Mouse (Mus musculus): Measurements from ENCODE around the gene Mcrip1. TPM values are rescaled to one million over a fixed set of nuclear protein-coding genes. Genes with fewer than 3 reads are reported as not detected.
"Not testable (repeated sequence)": the region's sequence is repeated elsewhere in the genome, so short reads cannot be mapped to it uniquely, and the experiment has no call there.

Gene Mcrip1
- polyA plus RNA-seq (2014; fragmentation: Nextera tagmentation; extraction: Ambion mirVana), result 226 and 229 TPM in 2 replicates

DNA sequence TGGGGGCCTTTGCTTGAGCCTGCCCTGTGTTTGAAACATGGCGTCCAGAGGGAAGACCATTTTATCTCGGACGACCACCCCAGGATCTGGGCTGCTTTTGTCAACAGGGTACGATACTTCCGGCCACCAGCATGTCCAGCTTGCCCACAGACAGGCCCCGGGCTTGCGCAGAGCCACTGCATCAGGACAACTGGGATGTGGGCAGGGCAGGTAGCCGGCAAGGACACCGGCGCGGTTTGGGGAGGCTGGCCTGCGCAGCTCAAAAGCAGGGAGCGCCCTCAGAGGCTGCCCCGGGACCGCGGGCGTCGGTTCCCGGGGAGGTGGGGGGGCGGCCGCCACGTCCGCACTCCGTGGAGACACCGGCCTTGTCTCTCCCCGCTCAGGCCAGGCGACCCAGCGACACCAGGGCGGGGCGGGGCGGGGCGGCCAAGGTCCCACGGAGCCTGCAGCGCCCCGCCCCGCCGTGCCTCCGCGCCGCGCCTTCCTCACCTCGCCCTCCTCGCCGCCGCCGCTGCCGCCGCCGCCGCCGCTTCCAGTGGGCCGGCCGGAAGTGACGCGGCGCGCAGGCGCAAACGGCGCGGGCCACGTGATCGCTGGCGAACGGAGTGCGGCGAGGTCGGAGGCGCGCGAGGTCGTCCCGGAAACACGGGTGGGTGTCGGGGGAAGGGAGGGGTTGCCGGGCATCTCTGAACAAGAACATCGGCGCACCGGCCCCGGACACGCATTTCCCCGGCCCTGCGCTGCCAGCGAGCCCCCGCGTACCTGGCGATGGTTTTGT is at the start of gene Mcrip1:
TSS of gene Mcrip1 (minus strand) at position 560 of the 778 bp plus-strand sequence.
- Histone ChIP-seq H3K27ac (ENCODE audit: low read depth) (peak within 1 kb of the TSS; percentile 96), H3K9ac (peak within 1 kb of the TSS; percentile 95), H3K4me3 (ENCODE audit: low read depth, low read length) (peak within 1 kb of the TSS; percentile 98), H3K36me3 (ENCODE audit: insufficient read depth) (peaks cover 19% of the 10 kb centered on the region), H3K4me1 (ENCODE audit: insufficient read depth) (peaks cover 14% of the 10 kb centered on the region), H3K9me3 (ENCODE audit: low read depth, low read length) (no peaks in the 10 kb centered on the region), H3K4me2 (peak within 1 kb of the TSS; percentile 96), H3K27me3 (ENCODE audit: insufficient read depth, low read length) (no peaks in the 10 kb centered on the region)
- TF ChIP-seq CTCF (IDR thresholded peaks at IDR 0.05; ENCODE audit: low read depth), result no peak
- WGBS, result under 1% methylated on average over 73 of the region's 87 CpGs
- ATAC-seq (ENCODE audit: insufficient read depth) (peak; percentile 85), DNase-seq (peak; percentile 96)

DNA sequence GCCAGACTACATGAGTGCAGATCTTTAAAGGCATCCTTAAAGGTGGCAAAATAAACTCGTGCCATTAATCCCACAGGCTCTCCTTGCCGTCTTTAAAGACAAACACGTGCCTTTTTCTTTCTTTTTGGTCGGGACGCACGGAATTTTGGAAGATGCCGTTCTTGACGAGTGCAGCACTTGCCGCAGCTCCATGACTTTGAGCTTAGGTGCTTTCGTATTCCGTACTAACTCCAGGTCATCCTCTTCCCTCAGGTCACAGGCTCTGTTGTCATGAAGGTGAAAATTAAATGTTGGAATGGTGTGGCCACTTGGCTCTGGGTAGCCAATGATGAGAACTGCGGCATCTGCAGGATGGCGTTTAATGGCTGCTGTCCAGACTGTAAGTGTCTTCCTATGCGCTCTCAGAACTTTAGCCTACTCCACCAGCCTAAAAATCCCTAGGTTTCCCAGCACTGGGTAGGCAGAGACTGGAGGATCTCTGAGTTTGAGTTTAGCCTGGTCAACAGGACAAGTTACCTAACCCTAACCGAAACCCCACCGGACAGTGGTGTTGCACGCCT is 49.5 kb upstream of the Mcrip1 start:
- TF ChIP-seq CTCF (IDR thresholded peaks at IDR 0.05; ENCODE audit: low read depth), result no peak
- Histone ChIP-seq H3K4me3 (ENCODE audit: low read depth, low read length) (peak overlapping the region; percentile 99), H3K4me2 (peak overlapping the region; percentile 93), H3K4me1 (ENCODE audit: insufficient read depth) (peaks cover 11% of the 10 kb centered on the region), H3K27ac (ENCODE audit: low read depth) (peak overlapping the region; percentile 92), H3K36me3 (ENCODE audit: insufficient read depth) (peaks cover 68% of the 10 kb centered on the region), H3K9me3 (ENCODE audit: low read depth, low read length) (no peaks in the 10 kb centered on the region), H3K27me3 (ENCODE audit: insufficient read depth, low read length) (no peaks in the 10 kb centered on the region), H3K9ac (peak overlapping the region; percentile 100)
- peak; percentile 15 for DNase-seq
- ATAC-seq (ENCODE audit: insufficient read depth), result no peak
- WGBS, result 40% methylated on average over 17 of the region's 17 CpGs

DNA sequence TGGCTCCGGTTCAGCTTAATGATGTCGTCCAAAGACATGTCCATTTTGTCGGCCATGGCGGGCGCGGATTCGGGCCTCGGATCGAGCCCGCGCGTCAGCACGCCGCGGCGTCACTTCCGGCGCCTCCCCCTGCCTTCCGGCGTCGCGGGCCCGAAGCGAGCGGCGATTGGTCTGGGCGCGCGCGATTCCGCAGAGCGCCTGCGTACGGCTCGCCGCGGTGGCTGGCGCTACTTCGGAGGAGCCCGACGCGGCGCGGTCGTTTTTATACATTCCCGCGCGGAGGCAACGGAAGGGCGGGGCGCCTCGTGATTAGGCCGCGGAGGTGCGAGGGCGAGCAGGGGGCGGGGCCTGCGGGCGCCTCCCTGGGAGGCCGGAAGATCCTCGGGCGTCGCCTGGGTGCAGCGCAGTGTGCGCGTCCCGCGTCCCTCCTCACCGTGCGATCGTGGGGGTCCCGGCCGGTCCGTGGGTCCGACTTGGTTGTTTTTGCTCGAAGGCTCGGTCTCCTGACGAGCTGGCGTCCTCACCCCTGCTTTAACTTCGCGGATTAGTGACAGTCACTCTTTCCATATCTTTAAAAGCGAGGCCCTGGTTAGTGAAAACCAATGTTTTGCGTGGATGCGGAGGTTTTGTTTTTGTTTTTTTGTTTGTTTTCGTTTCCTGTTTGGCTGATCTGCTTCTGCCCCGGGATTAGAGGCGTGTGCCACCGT is 48.9 kb upstream of the Mcrip1 start, which contains the start of the genes Alyref and Anapc11:
TSS of gene Alyref (minus strand) at position 83 of the 707 bp plus-strand sequence.
TSS of gene Anapc11 (plus strand) at position 139 of the 707 bp plus-strand sequence.
- H3K9me3 ChIP-seq (ENCODE audit: low read depth, low read length), result no peaks in the 10 kb centered on the region
- H3K4me3 ChIP-seq (ENCODE audit: low read depth, low read length), result peak within 1 kb of the TSS; percentile 99
- whole genome bisulfite sequencing, result under 1% methylated on average over 87 of the region's 88 CpGs
- H3K36me3 ChIP-seq (ENCODE audit: insufficient read depth), result peaks cover 68% of the 10 kb centered on the region
- DNase-seq (peak; percentile 99), ATAC-seq (ENCODE audit: insufficient read depth) (peak; percentile 98)
- no peak for TF ChIP-seq CTCF (IDR thresholded peaks at IDR 0.05; ENCODE audit: low read depth)
- H3K4me2 ChIP-seq, result peak within 1 kb of the TSS; percentile 93
- H3K9ac ChIP-seq, result peak within 1 kb of the TSS; percentile 100
- no peaks in the 10 kb centered on the region for H3K27me3 ChIP-seq (ENCODE audit: insufficient read depth, low read length)
- H3K4me1 ChIP-seq (ENCODE audit: insufficient read depth), result peaks cover 11% of the 10 kb centered on the region
- peak within 1 kb of the TSS; percentile 92 for H3K27ac ChIP-seq (ENCODE audit: low read depth)

DNA sequence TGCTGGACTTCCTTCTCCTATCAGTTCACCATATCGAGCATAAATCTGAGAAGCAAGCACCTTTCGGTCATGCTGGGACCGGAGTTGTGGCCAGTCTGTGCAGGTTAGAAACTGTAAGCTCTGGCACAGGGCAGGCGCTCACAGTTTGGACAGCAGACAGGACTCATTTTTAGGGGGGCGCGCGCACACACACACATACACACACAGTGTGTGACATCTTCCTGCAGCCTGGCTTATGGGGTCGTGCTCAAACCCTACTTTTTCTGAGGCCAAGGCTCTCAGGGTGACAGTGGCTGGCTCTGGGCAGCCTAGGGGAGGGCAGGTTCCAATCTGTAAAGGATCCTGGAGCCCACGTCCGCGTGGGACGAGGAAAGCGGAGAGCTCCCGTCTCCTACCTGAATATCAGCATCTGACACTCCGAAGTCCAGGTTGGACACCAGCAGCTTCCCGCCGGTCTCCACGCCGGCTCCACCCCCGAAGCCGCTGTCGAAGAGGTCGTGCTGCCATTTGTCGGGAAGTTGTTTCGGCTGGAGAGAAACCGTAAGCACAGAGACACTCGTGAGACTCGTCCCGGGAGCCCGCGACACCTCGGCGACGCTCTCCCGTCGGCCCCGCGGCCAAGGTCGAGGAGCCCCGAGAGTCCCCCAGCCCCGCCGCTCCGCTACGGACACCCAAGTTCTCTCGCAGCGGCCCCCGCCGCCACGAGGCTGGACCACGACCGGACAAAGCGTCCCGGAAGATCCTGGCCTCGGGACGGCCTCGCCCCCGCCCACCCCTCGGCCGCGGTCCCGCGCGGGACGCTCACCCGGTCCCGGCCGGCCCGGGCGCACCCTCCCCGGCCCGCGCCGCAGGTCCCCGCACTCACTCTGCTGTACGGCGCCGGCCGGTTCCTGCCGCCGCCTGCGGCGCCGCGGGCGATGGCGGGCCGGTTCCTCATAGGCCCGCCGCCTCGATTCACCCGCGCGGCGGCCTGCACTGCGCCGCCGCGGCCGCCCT is 48.0 kb upstream of the Mcrip1 start:
- peak overlapping the region; percentile 92 for H3K27ac ChIP-seq (ENCODE audit: low read depth)
- WGBS, result 4% methylated on average over 78 of the region's 99 CpGs
- H3K9me3 ChIP-seq (ENCODE audit: low read depth, low read length), result no peaks in the 10 kb centered on the region
- peak overlapping the region; percentile 93 for H3K4me2 ChIP-seq
- peaks cover 11% of the 10 kb centered on the region for H3K4me1 ChIP-seq (ENCODE audit: insufficient read depth)
- ATAC-seq (ENCODE audit: insufficient read depth), result peak; percentile 52; the same call in 1 of the 2 replicates
- peak overlapping the region; percentile 99 for H3K4me3 ChIP-seq (ENCODE audit: low read depth, low read length)
- H3K36me3 ChIP-seq (ENCODE audit: insufficient read depth), result peaks cover 68% of the 10 kb centered on the region
- peak; percentile 42 for DNase-seq
- no peak for TF ChIP-seq CTCF (IDR thresholded peaks at IDR 0.05; ENCODE audit: low read depth)
- no peaks in the 10 kb centered on the region for H3K27me3 ChIP-seq (ENCODE audit: insufficient read depth, low read length)
- peak overlapping the region; percentile 100 for H3K9ac ChIP-seq

DNA sequence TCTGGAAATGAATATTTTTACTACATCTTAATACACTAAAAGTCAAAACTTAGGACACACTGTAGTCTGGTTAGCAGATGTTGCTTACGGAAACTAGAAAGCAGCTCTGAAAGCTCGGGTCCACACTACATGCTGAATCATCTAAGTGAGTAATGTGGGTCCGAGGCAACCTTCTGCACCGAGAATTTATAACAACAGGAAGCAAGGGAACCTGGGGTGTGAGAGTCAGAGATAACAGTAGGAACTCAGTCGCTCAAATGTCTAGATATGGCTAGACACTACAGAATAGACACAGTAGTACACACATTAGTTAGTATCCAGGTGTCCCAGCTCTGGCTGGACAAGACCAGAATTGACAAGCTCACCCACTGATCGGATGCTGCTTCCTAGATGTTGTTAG is 39.0 kb upstream of the Mcrip1 start:
- Histone ChIP-seq H3K4me3 (ENCODE audit: low read depth, low read length) (no peak overlapping the region), H3K4me2 (no peak overlapping the region), H3K27me3 (ENCODE audit: insufficient read depth, low read length) (no peaks in the 10 kb centered on the region), H3K27ac (ENCODE audit: low read depth) (no peak overlapping the region), H3K4me1 (ENCODE audit: insufficient read depth) (no peaks in the 10 kb centered on the region), H3K9me3 (ENCODE audit: low read depth, low read length) (no peaks in the 10 kb centered on the region), H3K9ac (no peak overlapping the region), H3K36me3 (ENCODE audit: insufficient read depth) (peaks cover 93% of the 10 kb centered on the region)
- no peak for ATAC-seq (ENCODE audit: insufficient read depth)
- TF ChIP-seq CTCF (IDR thresholded peaks at IDR 0.05; ENCODE audit: low read depth), result no peak
- DNase-seq, result no peak
- 92% methylated on average over 6 of the region's 6 CpGs for WGBS

DNA sequence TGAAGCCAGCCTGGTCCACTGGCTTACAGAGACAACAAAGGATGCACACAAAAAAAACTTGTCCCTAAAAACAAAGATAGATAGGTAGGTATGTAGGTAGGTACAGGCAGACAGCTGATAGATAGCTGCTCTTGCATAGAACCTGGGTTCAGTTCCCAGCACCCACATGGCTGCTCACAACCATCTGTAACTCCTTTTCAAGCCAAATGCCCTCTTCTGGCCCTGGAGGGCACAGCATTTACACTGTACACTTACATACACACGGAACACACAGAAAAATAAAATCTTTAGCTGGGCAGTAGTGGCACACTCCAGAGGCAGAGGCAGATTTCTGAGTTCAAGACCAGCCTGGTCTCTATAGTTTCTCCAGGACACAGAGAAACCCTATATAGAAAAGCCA is 34.4 kb upstream of the Mcrip1 start:
- DNase-seq (no peak), ATAC-seq (ENCODE audit: insufficient read depth) (no peak)
- no peak overlapping the region for H3K27ac ChIP-seq (ENCODE audit: low read depth)
- no peaks in the 10 kb centered on the region for H3K27me3 ChIP-seq (ENCODE audit: insufficient read depth, low read length)
- peaks cover 11% of the 10 kb centered on the region for H3K4me1 ChIP-seq (ENCODE audit: insufficient read depth)
- peaks cover 72% of the 10 kb centered on the region for H3K36me3 ChIP-seq (ENCODE audit: insufficient read depth)
- no peak for TF ChIP-seq CTCF (IDR thresholded peaks at IDR 0.05; ENCODE audit: low read depth)
- no peak overlapping the region for H3K4me3 ChIP-seq (ENCODE audit: low read depth, low read length)
- 92% methylated on average over 1 of the region's 1 CpGs for whole genome bisulfite sequencing
- no peak overlapping the region for H3K9ac ChIP-seq
- no peaks in the 10 kb centered on the region for H3K9me3 ChIP-seq (ENCODE audit: low read depth, low read length)
- no peak overlapping the region for H3K4me2 ChIP-seq

DNA sequence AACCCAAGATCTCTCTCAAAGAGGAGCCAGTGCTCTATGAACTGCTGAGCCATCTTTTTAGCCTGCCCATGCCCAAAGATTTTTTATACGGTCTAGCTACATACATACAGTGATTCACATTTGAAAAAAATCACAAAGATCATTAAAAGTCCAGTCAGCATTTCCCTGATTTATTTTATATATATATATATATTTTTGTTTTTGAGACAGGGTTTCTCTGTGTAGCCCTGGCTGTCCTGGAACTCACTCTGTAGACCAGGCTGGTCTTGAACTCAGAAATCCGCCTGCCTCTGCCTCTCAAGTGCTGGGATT is 33.4 kb upstream of the Mcrip1 start:
- not testable (repeated sequence) for ATAC-seq (ENCODE audit: insufficient read depth); H3K27me3 ChIP-seq (ENCODE audit: insufficient read depth, low read length); H3K4me3 ChIP-seq (ENCODE audit: low read depth, low read length); H3K27ac ChIP-seq (ENCODE audit: low read depth); DNase-seq; H3K9ac ChIP-seq; H3K4me2 ChIP-seq; H3K9me3 ChIP-seq (ENCODE audit: low read depth, low read length)
- 92% methylated on average over 2 of the region's 2 CpGs for WGBS
- peaks cover 72% of the 10 kb centered on the region for H3K36me3 ChIP-seq (ENCODE audit: insufficient read depth)
- peaks cover 11% of the 10 kb centered on the region for H3K4me1 ChIP-seq (ENCODE audit: insufficient read depth)
